Mouse (Mus musculus) fat pad, adult 2 months (tissue): Measurements from ENCODE around the gene Dpysl4.

Source experiments
- DNase-seq: peaks from one replicate; pipeline ENCODE4 v3.0.0-alpha.2; 2011; ENCODE audit warnings: low read depth, low spot score; ENCODE audit errors: extremely low read depth

Gene Dpysl4

DNA sequence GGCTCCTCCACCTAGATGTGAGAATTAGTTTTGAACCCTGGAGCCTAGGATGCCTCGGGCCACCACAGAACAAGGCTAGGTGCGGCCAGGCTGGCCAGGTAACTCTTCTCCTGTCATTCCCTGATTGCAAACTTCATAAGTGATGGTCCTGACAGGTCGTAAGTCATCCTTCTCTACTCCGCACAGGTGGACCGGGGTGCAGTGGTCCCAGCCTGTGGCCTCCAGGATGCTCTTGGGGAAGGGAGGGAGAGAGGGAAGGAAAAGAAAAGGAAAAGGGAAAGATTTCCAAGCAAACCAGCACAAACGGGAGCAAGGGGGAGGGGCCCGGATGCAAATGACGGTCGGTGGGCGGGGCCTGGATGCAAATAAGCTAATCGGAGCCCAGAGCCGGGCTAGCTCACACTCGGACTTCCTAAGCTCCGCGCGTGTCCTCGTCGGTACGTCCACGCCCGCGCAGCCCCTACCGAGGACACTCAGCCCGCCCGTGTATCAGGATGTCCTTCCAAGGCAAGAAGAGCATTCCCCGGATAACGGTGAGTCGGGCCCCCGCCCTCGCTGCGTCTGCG lies at the start of gene Dpysl4:
Gene Dpysl4 (plus strand): TSS at position 373 of the 566 bp plus-strand sequence.
- DNase-seq, result no peak

GRCm38 (mm10) chr7:139063406-139063805 lies 22.4 kb upstream of the Dpysl4 start:
- no peak for DNase-seq

- DNase-seq, result no peak
Measured at GRCm38 (mm10) chr7:139068182-139068623, 17.6 kb upstream of the Dpysl4 start.

DNA sequence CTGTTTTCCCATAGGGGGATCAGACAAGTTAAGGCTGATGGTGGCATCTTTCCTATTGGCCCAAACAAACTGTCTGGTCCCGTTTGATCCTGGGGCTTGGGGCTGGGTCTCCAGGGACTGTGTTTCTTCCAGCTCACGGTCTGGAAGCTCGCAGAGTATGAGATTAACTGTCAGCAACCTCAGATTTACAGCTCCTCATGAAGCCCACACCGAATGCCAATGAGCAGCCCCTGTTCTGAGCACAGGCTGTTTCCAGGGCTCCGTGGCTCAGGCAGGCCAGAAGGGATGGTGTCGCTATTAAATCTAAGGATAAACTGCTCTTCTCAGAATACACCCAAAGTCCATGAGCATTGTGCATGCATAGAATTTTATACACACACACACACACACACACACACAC lies 11.6 kb upstream of the Dpysl4 start:
- DNase-seq, result no peak

GRCm38 (mm10) chr7:139075054-139075794 lies 10.6 kb upstream of the Dpysl4 start:
- no peak for DNase-seq

GRCm38 (mm10) chr7:139077283-139077682 lies 8.5 kb upstream of the Dpysl4 start:
- DNase-seq, result no peak

- no peak for DNase-seq
Measured at GRCm38 (mm10) chr7:139078181-139078580, 7.6 kb upstream of the Dpysl4 start.

- no peak for DNase-seq
Measured at GRCm38 (mm10) chr7:139079141-139079540, 6.7 kb upstream of the Dpysl4 start.

- DNase-seq, result no peak
Measured at GRCm38 (mm10) chr7:139080714-139081113, 5.1 kb upstream of the Dpysl4 start.

GRCm38 (mm10) chr7:139081158-139081557 lies 4.6 kb upstream of the Dpysl4 start:
- no peak for DNase-seq

GRCm38 (mm10) chr7:139082281-139082680 lies 3.5 kb upstream of the Dpysl4 start:
- no peak for DNase-seq

DNA sequence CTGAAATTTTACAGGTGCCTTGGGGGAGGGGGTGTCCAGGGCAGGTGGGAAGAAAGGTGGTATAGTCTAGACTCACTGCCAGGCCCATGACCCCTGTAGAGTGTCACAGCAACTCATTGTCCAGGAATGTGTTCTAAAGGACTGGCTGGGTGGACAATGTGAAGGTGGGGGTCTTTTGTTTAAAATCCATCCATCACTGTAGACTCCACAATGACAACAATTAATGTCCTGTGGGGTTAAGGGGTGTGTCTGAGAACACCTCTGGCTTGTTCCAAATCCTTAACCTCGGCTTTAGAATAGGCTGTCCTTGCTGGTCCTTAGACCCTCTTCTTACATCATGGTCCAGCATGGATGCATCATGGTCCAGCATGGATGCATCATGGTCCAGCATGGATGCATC lies 1.5 kb upstream of the Dpysl4 start:
- no peak for DNase-seq

- DNase-seq, result no peak
Measured at GRCm38 (mm10) chr7:139086195-139087158, 676 bp downstream of the Dpysl4 start.

- DNase-seq, result no peak
Measured at GRCm38 (mm10) chr7:139087801-139088200, 2.0 kb downstream of the Dpysl4 start.

GRCm38 (mm10) chr7:139089892-139090874 lies 4.4 kb downstream of the Dpysl4 start:
- no peak for DNase-seq

DNA sequence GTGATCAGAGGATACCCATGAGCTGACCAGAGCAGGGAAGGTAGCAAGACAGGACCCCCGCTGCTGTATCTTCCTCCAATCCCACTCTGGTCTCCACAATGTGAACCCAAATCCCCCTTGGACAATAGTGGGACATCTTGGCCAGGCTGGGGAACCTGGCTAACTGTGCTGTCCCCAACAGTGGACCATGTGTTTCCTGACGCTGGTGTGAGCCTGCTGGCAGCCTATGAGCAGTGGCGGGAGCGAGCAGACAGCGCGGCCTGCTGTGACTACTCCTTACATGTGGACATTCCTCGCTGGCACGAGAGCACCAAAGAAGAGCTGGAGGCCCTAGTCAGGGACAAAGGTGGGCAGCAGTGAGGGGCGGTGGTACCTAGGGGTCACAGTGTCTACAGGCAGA lies 5.9 kb downstream of the Dpysl4 start:
- DNase-seq, result no peak

DNA sequence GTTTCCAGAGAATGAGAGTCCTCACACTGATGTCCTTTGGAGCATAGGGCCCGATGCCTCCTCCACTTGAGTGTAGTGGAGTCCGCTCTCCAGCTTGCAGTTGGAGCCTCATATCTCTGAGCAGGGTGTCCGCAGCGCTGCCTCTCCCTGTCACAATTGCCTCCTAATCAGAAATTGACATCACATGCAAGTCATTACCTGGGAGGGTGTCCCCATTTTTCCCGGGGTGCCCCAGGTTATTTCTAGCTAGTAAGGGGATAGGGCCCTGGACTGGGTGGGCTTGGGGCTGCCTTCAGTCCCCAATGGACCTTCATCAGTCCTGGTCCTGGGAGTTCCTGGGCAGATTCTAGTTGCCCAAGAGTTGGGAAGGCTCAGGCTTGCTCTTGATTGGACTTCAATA lies 6.9 kb downstream of the Dpysl4 start:
- no peak for DNase-seq

DNA sequence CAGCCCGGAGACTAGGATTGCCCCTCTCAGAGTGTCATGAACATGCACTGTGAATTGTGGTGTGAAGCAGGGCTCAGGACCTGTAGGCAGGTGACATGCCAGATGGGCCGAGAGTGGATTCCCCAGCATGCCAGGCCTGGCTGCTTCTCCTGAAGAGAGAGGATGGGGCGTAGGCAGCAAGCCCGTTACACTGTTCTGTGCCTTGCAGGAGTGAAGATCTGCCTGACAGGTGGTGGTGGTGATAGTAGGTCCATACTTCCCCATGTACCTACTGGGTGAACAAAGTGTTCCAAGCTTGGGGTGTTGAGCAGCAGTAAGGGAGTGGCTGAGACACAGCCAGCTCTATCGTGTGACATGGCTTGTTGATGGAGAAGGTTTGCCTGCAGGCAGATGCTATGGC lies 7.3 kb downstream of the Dpysl4 start:
- no peak for DNase-seq

GRCm38 (mm10) chr7:139093781-139094180 lies 8.0 kb downstream of the Dpysl4 start:
- DNase-seq, result no peak

- DNase-seq, result no peak
Measured at GRCm38 (mm10) chr7:139094761-139095160, 9.0 kb downstream of the Dpysl4 start.
